Mouse (Mus musculus) C3H10T1/2 (cell line): Measurements from ENCODE around the gene Kbtbd4. TPM values are rescaled to one million over a fixed set of nuclear protein-coding genes. Genes with fewer than 3 reads are reported as not detected.

Experiments
- polyA plus RNA-seq, 2 experiments: library from polyadenylated mRNA; unstranded; fragments of >200 nt; fragmentation: generic; extraction: Trizol; gene quantifications; one replicate each; pipeline ENCODE4 v1.2.1; 2012; ENCODE audit warnings: missing spikeins in 2 of 2

Gene Kbtbd4
- 10 to 100 TPM in 1 of 2 experiments, 1 to 10 TPM in 1; 4.6 to 16.5 TPM for polyA plus RNA-seq

GRCm38 (mm10) chr2:90904076-90904855 is at the start of gene Kbtbd4, which contains the start of gene Ndufs3:
Kbtbd4 (plus strand) TSS chr2:90904740.
Ndufs3 (minus strand) TSS chr2:90904827.

GRCm38 (mm10) chr2:90885218-90886041 is 19.1 kb upstream of the Kbtbd4 start, which contains the start of gene C1qtnf4:
C1qtnf4 (plus strand) TSS chr2:90885860.

GRCm38 (mm10) chr2:90940233-90941229 is 36.0 kb downstream of the Kbtbd4 start, which contains the start of gene Celf1:
Celf1 (plus strand) TSS chr2:90940382.

Other genes with a start within 250 kb of the Kbtbd4 start
- gene Nup160, start 227.5 kb upstream of the Kbtbd4 start, polyA plus RNA-seq: 1 to 10 TPM in 1 of 2 experiments, under 1 TPM in 1; 0.95 to 5.5 TPM
- gene Fnbp4, start 159.4 kb upstream of the Kbtbd4 start, polyA plus RNA-seq: 10 to 100 TPM in 1 of 2 experiments, 1 to 10 TPM in 1; 1.4 to 13.0 TPM
- gene Agbl2, start 122.0 kb upstream of the Kbtbd4 start, polyA plus RNA-seq: under 1 TPM in 1 of 2 experiments, not detected in 1; 0.06 TPM
- gene Mtch2, start 57.6 kb upstream of the Kbtbd4 start, polyA plus RNA-seq: 100 to 1,000 TPM in 1 of 2 experiments, 10 to 100 TPM in 1; 79.0 to 232 TPM
- gene C1qtnf4, start 18.9 kb upstream of the Kbtbd4 start, polyA plus RNA-seq: under 1 TPM in 1 of 2 experiments, not detected in 1; 0.05 TPM
- 100 to 1,000 TPM; 135 to 137 TPM for gene Ndufs3, start 87 bp downstream of the Kbtbd4 start, polyA plus RNA-seq
- gene Celf1, start 35.6 kb downstream of the Kbtbd4 start, polyA plus RNA-seq: 10 to 100 TPM in 1 of 2 experiments, 1 to 10 TPM in 1; 4.8 to 20.5 TPM
- gene Rapsn, start 130.9 kb downstream of the Kbtbd4 start, polyA plus RNA-seq: 1 to 10 TPM in 1 of 2 experiments, under 1 TPM in 1; 0.73 to 2.1 TPM
- 100 to 1,000 TPM; 217 to 272 TPM for gene Psmc3, start 149.3 kb downstream of the Kbtbd4 start, polyA plus RNA-seq
- 10 to 100 TPM; 32.7 to 63.7 TPM for gene Slc39a13, start 165.7 kb downstream of the Kbtbd4 start, polyA plus RNA-seq
- under 1 TPM in 1 of 2 experiments, not detected in 1; 0.04 TPM for gene Spi1, start 177.7 kb downstream of the Kbtbd4 start, polyA plus RNA-seq
- under 1 TPM in 1 of 2 experiments, not detected in 1; 0.02 TPM for gene Mybpc3, start 213.4 kb downstream of the Kbtbd4 start, polyA plus RNA-seq